Mouse (Mus musculus): ENCODE results near the gene Mast4.

Gene Mast4

DNA sequence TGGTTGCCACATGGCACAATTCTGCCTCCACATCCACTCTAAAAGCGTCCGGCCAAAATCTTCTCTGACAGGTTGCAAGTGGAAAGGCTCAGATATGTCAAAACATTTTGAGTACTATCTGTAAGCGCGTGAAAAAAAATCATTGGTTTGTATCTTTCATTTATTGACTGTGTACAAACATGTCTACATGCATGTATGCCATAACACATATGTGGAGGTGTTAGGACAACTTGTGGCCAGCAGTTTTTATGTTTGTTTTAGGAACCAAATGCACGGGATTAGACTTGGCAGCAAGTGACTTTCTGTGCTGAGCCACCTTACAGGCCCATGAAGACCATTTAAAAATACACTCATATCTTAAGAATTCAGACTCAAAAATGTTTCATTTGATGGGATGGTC is 206.7 kb downstream of the Mast4 start:
- in situ Hi-C loops (cut with MboI, MseI): no loop called here

GRCm38 (mm10) chr13:103123716-103124115 is 210.6 kb downstream of the Mast4 start:
- in situ Hi-C loops (cut with MboI, MseI): loop anchor here in 1 of 2 experiments (5.0 kb wide), 1 partner anchor 56 kb away; no protein-coding TSS in a partner anchor

- in situ Hi-C loops (cut with MboI, MseI): loop anchor here in 1 of 2 experiments (5.0 kb wide), 1 partner anchor 55 kb away; no protein-coding TSS in a partner anchor
Observed at GRCm38 (mm10) chr13:103121796-103122792, 212.2 kb downstream of the Mast4 start.

DNA sequence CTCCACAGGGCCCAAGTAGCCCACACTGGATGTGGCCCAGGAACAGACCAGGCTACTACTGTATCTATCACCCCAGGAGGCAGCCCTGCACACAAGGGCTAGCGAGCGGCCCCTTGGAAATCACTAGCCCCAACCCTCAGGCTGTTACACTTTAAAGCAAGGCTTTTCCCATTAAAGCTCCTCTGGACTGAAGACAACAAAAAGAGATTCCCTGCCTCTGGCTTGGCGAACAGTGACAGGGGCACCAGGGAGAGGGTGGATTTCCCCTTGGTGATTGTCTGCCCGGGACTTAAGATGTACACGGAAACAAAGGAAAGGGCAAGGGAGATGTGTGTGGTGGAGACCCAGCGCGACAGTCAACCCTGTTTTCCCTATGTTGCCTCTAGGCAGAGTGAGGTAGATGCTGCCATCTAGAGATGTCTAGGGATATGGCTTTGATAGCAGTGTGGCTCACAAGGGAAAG is 213.6 kb downstream of the Mast4 start:
- in situ Hi-C loops (cut with MboI, MseI): loop anchor here in 1 of 2 experiments (5.0 kb wide), 1 partner anchor 53 kb away; no protein-coding TSS in a partner anchor

- in situ Hi-C loops (cut with MboI, MseI): loop anchor here in 1 of 2 experiments (5.0 kb wide), 1 partner anchor 52 kb away; no protein-coding TSS in a partner anchor
Observed at GRCm38 (mm10) chr13:103119728-103120127, 214.6 kb downstream of the Mast4 start.

DNA sequence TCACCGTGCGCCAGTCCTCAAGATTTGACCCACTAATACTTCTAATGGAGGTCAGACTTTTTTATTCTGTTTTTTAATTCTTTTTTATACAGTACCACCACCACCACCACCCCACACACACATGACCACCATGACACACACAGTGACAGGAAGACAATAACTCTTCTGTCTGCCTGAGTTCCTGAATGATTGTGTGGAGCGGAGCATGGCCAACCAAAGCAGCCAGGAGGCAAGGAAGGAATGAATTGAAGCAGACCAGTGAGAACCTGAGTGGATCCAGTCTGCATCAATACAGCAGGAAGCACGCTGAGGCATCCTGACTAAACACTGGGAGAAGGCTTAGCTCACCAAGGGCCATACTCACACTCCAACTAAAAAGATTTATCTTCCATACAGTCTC is 219.2 kb downstream of the Mast4 start:
- in situ Hi-C loops (cut with MboI, MseI): no loop called here

- in situ Hi-C loops (cut with MboI, MseI): no loop called here
Observed at GRCm38 (mm10) chr13:103114274-103114673, 220.0 kb downstream of the Mast4 start.

GRCm38 (mm10) chr13:103109872-103110271 is 224.4 kb downstream of the Mast4 start:
- in situ Hi-C loops (cut with MboI, MseI): no loop called here

DNA sequence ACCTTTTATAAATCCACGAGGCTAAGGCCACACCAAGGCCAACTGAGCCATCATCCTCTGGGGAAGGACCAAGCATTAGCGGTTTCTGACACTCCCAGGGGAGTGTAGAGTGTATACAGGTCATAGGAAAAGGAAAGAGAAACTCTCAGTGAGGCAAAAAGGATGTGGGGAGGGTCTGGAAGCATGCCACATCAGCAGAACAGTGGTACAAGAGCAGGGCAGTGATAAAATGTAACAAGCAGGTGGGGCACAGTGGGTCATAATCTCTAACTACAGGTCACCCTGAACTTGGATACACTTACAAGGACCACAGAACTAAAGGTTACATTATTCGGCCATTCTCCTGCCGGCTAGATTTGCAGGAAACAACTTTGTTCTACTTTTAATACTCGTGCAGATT is 226.9 kb downstream of the Mast4 start:
- in situ Hi-C loops (cut with MboI, MseI): no loop called here

DNA sequence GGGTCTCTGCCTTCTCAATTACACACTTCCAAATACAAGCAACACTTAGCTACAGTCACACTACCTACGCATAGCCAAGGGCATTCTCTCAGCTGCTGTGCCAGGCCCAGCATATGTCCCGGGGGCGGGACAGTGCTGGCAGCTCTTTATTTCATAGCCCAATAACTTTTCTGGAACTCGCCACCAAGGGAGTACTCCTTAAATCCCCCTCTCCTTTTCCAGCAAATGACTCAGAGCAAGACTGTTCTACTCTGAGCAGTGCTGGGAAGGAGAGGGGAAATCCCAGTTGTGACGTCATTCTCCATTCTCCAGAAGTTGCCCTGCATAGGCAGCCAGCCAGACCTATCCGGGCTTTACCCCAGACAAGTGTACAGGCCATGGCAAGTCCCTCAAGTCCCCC is 231.7 kb downstream of the Mast4 start:
- in situ Hi-C loops (cut with MboI, MseI): no loop called here

DNA sequence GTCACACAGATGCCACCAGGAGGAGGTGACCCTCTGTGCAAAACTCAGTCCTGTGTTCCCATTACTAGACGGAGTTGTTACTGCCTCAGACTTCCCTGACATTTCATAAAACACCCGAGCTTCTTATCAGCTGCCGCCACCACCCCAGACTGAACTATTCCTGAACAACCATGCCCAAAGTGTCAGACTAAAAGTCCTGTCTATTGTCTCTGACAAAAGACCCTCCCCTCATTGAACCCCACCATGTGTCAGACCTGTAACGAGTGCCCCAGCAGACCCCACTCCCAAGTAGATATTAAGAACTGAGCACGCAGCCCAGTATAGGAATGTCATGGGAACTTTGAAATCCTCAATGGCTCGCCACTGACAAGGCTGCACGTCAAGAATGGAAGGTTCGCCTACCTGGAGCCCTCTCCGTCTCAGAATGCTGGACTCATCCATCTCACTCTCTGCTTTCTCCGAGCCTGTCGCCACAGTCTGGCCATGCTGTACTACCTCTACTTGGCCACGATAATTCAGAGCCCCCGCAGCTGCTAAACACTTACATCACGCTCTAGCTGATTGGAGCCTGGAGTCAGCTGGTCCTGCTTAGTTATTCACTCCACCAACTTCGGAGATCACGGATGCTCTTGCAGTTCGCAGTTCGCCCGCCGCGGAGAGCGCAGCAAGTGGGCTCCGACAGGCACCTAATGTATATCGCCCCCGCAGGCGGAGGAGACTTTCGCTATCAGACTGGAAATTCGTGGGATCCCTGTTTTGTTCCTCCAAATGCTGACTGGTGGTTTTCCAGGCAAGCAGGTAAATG is 237.7 kb downstream of the Mast4 start:
- in situ Hi-C loops (cut with MboI, MseI): loop anchor here in 1 of 2 experiments (10.0 kb wide), 2 partner anchors 422 to 1368 kb away; no protein-coding TSS in a partner anchor

GRCm38 (mm10) chr13:103095491-103095890 is 238.8 kb downstream of the Mast4 start:
- in situ Hi-C loops (cut with MboI, MseI): loop anchor here in 1 of 2 experiments (10.0 kb wide), 2 partner anchors 421 to 1369 kb away; no protein-coding TSS in a partner anchor

- in situ Hi-C loops (cut with MboI, MseI): loop anchor here in 1 of 2 experiments (10.0 kb wide), 2 partner anchors 420 to 1370 kb away; no protein-coding TSS in a partner anchor
Observed at GRCm38 (mm10) chr13:103094595-103094994, 239.7 kb downstream of the Mast4 start.

DNA sequence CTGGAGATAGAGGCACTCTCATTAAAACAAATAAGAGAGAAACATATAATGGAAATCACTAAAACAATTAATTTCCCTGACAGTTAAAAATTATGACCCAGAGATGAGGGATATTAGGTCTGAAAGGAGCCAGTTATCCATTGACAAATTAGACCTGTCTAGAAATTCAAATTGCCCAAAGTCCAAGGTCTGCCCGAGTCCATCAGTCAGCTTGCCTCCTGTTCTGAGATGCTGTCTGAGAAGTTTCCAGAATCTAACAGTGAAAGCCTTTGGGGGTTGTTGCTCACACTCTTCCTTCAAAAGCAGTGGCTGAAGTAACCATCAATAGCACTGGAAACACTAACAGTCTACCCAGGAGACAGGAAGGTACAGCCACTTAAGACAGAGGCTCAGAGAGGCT is 240.6 kb downstream of the Mast4 start:
- in situ Hi-C loops (cut with MboI, MseI): loop anchor here in 1 of 2 experiments (10.0 kb wide), 2 partner anchors 419 to 1371 kb away; no protein-coding TSS in a partner anchor

DNA sequence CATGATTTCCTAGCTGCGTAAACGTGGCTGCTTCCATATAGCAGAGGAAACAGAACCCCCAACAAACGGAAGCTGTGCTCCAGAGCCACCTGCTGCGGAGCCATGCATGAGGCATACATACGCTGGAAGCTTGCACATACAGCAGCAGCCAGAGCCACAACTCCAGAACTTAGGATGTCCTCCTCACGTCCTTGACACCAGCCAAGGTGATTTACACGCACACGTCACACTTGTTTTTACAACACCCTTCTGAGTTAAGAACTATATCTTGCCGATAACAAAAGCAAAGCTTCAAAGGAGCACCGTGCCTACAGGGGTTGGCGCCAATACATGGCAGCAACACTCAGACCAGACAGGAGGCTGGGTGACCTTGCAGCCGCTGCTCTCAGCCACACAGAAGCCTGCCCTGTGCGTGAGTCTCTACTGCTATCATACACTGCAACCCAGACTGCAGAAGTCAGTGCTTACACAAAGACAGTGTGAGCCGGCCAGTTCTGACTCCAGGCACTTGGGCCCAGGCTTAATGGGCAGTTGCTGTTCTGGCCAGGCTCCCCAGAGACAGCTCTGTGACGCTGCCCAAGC is 248.7 kb downstream of the Mast4 start:
- in situ Hi-C loops (cut with MboI, MseI): loop anchor here in 1 of 2 experiments (10.0 kb wide), 1 partner anchor 1621 kb away; no protein-coding TSS in a partner anchor

- in situ Hi-C loops (cut with MboI, MseI): loop anchor here in 1 of 2 experiments (10.0 kb wide), 1 partner anchor 1618 kb away; no protein-coding TSS in a partner anchor
Observed at GRCm38 (mm10) chr13:103082891-103083290, 251.4 kb downstream of the Mast4 start.

DNA sequence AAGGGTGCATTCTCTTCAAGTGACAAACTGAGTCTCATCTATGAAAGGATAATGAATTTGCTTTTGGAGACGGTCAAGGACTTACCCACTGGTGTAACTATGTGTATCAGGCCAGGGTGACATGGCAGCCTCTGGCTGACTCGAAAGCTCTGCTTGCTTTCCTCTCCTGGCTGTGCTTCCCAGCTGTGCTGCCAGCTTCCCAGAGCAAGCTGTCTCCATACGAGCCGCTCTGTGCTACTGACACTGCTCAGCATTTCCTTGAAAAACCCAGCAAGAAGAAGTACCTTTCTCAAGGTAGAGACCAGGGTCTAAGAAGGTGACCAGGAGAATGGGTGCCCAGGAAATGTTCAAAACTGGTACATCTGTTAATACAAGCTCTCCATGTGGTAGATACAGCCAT is 254.5 kb downstream of the Mast4 start:
- in situ Hi-C loops (cut with MboI, MseI): loop anchor here in 1 of 2 experiments (10.0 kb wide), 1 partner anchor 1615 kb away; no protein-coding TSS in a partner anchor

- in situ Hi-C loops (cut with MboI, MseI): no loop called here
Observed at GRCm38 (mm10) chr13:103078815-103079214, 255.5 kb downstream of the Mast4 start.

DNA sequence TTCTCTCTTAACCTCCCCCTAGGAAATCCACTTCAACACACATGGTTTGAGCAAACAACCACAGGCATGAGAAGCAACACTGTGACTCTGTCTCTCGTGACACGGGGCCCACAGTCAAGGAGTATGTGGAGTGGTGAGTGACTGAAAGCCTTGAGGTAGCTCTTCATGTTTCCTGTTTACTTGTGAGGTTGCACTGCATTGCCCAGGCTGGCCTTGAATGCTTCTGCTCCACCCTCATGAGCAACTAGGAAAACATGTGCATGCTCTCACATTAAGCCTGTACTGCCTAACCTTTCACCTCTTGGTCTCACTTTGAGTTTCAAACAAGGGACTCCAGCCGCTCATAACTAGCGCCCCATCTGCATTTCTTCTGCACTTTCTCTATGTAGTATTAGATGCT is 260.8 kb downstream of the Mast4 start:
- in situ Hi-C loops (cut with MboI, MseI): loop anchor here in 1 of 2 experiments (5.0 kb wide), 1 partner anchor 94 kb away; no protein-coding TSS in a partner anchor

DNA sequence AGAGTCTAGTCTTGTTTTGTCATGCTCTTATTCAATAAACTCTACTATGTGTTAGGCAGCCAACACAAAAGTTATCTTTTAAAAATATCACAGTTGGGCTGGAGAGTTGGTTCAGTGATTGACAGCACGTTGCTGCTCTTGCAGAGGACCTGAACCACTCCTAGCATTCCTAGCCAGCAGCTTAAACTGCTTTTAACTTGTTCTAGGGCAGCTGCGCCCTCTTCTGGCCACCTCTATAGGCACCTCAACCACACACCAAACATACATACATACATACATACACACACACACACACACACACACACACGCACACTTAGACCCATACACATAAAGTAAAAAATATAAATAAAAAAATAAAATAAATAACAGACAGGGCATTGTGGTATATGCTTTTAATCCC is 262.5 kb downstream of the Mast4 start:
- in situ Hi-C loops (cut with MboI, MseI): loop anchor here in 1 of 2 experiments (5.0 kb wide), 1 partner anchor 96 kb away; no protein-coding TSS in a partner anchor

All from T-helper 17 cell (primary cell).